Mouse (Mus musculus) liver (tissue): ENCODE data around the gene Cars.

Source experiments
- DNase-seq: peaks from one replicate; pipeline ENCODE4 v3.0.0-alpha.2; 2020; ENCODE audit warnings: mixed read lengths

Cars gene

GRCm38 (mm10) chr7:143583956-143584355 lies 15.9 kb downstream of the Cars start:
- DNase-seq = peak; percentile 74

GRCm38 (mm10) chr7:143583025-143583424 lies 16.9 kb downstream of the Cars start:
- no peak for DNase-seq

GRCm38 (mm10) chr7:143575751-143576150 lies 24.1 kb downstream of the Cars start:
- DNase-seq = no peak

GRCm38 (mm10) chr7:143565648-143566039 lies 34.2 kb downstream of the Cars start:
- peak; percentile 62 for DNase-seq

GRCm38 (mm10) chr7:143565015-143565647 lies 34.8 kb downstream of the Cars start:
- DNase-seq = no peak

GRCm38 (mm10) chr7:143563787-143564186 lies 36.1 kb downstream of the Cars start:
- no peak for DNase-seq

GRCm38 (mm10) chr7:143557616-143558015 lies 42.3 kb downstream of the Cars start:
- no peak for DNase-seq

- DNase-seq = peak; percentile 33
These were observed 42.8 kb downstream of the Cars start for GRCm38 (mm10) chr7:143556964-143557610.

GRCm38 (mm10) chr7:143549588-143550220 lies 50.2 kb downstream of the Cars start:
- DNase-seq = no peak

- DNase-seq = peak; percentile 96
These were observed 50.9 kb downstream of the Cars start, which contains the start of gene Nap1l4 for GRCm38 (mm10) chr7:143548976-143549457. TSS of gene Nap1l4 (minus strand) at chr7:143549106.

- DNase-seq = peak; percentile 78
These were observed 51.5 kb downstream of the Cars start for GRCm38 (mm10) chr7:143548231-143548961.

GRCm38 (mm10) chr7:143546554-143546953 lies 53.3 kb downstream of the Cars start:
- DNase-seq = no peak

GRCm38 (mm10) chr7:143544368-143544767 lies 55.5 kb downstream of the Cars start:
- DNase-seq = peak; percentile 48

- no peak for DNase-seq
These were observed 61.2 kb downstream of the Cars start for GRCm38 (mm10) chr7:143538671-143539070.

GRCm38 (mm10) chr7:143538229-143538628 lies 61.7 kb downstream of the Cars start:
- DNase-seq = peak; percentile 35

GRCm38 (mm10) chr7:143536251-143536650 lies 63.6 kb downstream of the Cars start:
- DNase-seq = no peak

GRCm38 (mm10) chr7:143533284-143533683 lies 66.6 kb downstream of the Cars start:
- peak; percentile 53 for DNase-seq

GRCm38 (mm10) chr7:143532410-143532809 lies 67.5 kb downstream of the Cars start:
- DNase-seq = no peak

- no peak for DNase-seq
These were observed 80.6 kb downstream of the Cars start for GRCm38 (mm10) chr7:143519333-143519732.

GRCm38 (mm10) chr7:143514416-143514768 lies 85.5 kb downstream of the Cars start:
- no peak for DNase-seq

- no peak for DNase-seq
These were observed 86.0 kb downstream of the Cars start for GRCm38 (mm10) chr7:143513763-143514415.

GRCm38 (mm10) chr7:143511335-143511712 lies 88.6 kb downstream of the Cars start:
- no peak for DNase-seq
